Mouse (Mus musculus) heart, postnatal 10 days (tissue): ENCODE data around the gene Dusp12. TPM values are rescaled to one million over a fixed set of nuclear protein-coding genes. Genes with fewer than 3 reads are reported as not detected.

Experiments
- DNase-seq, 2 experiments: peaks; one replicate each; pipeline ENCODE4 v3.0.0; 2021
- intact Hi-C: fragments of 180-260 bp; cut with DNase I; formaldehyde crosslinking; loops from one replicate; pipeline ENCODE4 v1.15.1; 2025
- total RNA-seq, 2 experiments: library from RNA; stranded (reverse); gene quantifications; 2 replicates each; pipeline ENCODE4 v1.2.3; 2021

The Dusp12 gene
- total RNA-seq, 2 experiments from 2014 or later = 8.7 to 13.1 TPM

GRCm38 (mm10) chr1:170864754-170865153 lies 20.6 kb downstream of the Dusp12 start:
- intact Hi-C loops = no loop called here
- no peak for DNase-seq

GRCm38 (mm10) chr1:170864234-170864633 lies 21.1 kb downstream of the Dusp12 start:
- intact Hi-C loops = no loop called here
- DNase-seq = no peak

GRCm38 (mm10) chr1:170863033-170863432 lies 22.3 kb downstream of the Dusp12 start:
- intact Hi-C loops = no loop called here
- no peak for DNase-seq

GRCm38 (mm10) chr1:170862435-170862717 lies 23.0 kb downstream of the Dusp12 start:
- intact Hi-C loops = no loop called here
- DNase-seq = no peak

- DNase-seq = no peak
- intact Hi-C loops = no loop called here
These were observed 23.5 kb downstream of the Dusp12 start for GRCm38 (mm10) chr1:170861671-170862434.

GRCm38 (mm10) chr1:170858872-170859271 lies 26.5 kb downstream of the Dusp12 start:
- DNase-seq = no peak
- intact Hi-C loops = no loop called here

DNA sequence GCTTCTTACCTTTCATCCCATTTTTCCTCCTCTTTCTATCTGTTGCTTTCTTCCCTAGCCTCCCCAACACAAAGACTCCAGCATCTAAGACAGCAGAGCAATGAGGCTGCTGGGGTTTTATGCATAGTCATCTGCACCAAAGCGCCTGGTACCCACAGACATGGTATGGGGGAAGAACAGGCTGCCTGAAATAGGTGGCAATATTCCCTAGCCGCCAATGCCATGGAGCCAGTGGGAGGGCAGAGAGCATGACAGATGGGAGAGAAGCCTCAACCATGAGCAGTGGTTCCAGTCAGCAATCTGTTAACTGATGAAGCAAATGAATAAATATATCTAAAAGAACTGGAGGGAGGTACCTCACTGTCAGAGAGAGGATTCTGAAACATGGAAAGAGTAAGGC lies 28.0 kb downstream of the Dusp12 start:
- intact Hi-C loops = no loop called here
- no peak for DNase-seq

DNA sequence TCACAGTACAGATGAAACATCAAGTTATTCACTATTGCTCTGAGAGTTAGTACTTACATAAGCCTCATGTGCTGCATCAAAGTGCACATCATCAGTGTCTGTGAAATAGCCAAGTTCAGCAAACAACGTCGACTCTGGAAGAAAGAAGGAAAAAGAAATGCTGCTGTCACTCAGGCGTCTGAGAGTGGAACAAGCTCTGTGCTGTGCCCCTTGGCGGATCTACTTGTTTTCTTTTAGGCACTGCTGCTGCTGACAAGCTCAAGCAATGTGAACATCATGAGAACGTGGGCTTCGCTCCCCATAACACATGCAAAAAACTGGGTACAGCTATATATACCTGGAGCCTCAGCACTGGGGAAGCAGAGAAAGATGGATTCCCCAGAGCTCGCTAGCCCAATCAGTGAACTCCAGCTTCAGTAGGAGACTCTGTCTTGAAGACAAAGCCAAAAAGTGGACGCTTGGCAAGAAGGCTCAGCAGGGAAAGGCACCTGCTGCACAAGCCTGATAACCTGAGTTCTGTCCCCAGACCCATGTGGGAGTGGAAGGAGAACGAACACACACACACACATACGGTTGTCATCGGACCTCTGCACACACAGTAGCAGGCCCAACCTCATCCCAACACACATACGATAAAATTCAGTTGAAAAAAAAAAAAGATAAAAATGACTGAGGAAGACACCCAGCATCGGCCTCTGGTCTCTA lies 30.1 kb downstream of the Dusp12 start:
- DNase-seq = no peak
- intact Hi-C loops = no loop called here

- intact Hi-C loops = no loop called here
- DNase-seq = no peak
These were observed 31.7 kb downstream of the Dusp12 start for GRCm38 (mm10) chr1:170853604-170854003.

GRCm38 (mm10) chr1:170850637-170851624 lies 34.4 kb downstream of the Dusp12 start:
- intact Hi-C loops = no loop called here
- no peak for DNase-seq

GRCm38 (mm10) chr1:170850007-170850406 lies 35.3 kb downstream of the Dusp12 start:
- no peak for DNase-seq
- intact Hi-C loops = no loop called here

DNA sequence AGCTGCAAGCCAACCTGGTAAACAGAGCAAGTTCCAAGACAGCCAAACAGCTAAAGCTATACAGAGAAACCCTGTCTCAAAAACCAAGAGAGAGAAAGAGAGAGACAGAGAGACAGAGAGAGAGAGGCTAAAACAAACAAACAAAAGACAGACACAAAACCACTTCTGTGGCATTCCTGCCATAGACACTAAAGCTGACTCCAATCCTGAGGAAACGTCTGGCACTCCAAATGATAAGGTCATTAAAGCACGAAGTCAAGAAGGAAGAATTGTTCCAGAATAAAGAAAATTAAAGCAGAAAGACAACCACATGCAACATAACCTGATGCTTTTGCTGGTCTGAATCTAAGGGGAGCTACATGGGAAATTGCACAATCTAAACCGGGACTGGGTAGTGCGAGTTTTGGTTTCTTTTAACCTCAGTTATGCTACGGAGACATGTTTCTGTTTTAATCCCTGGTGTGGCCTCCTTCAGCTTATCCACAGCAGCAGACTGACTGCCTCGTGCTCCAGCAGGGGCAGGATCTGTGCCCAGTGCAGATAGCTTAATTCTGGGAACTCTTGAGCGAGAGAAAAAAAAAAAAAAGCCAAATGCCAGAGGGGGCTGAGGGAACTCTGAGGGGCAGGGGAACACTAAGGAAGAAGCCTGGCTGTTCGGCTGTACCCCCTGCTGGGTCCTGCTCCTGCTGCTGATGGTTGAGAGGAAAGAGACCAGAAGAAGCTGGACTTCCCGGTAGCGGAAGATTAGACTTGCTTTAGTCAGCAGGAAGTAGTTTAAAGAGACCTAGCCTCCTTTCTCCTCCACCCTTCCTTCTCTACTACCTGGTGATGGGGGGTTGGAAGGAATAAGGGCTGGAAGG lies 39.7 kb downstream of the Dusp12 start:
- peak; percentile 45 to 61 for DNase-seq
- intact Hi-C loops = no loop called here

- DNase-seq = peak in 1 of 2 experiments; percentile 48
- intact Hi-C loops = loop anchor here (5.0 kb wide), 1 partner anchor 552 kb away; no protein-coding TSS in a partner anchor
These were observed 41.0 kb downstream of the Dusp12 start for GRCm38 (mm10) chr1:170844380-170844779.

GRCm38 (mm10) chr1:170839685-170840084 lies 45.7 kb downstream of the Dusp12 start:
- intact Hi-C loops = loop anchor here (1.0 to 5.0 kb wide), 2 partner anchors 207 to 547 kb away; no protein-coding TSS in a partner anchor
- DNase-seq = peak; percentile 32 to 39

GRCm38 (mm10) chr1:170834756-170835155 lies 50.6 kb downstream of the Dusp12 start:
- intact Hi-C loops = no loop called here
- no peak for DNase-seq

GRCm38 (mm10) chr1:170829781-170830180 lies 55.6 kb downstream of the Dusp12 start:
- intact Hi-C loops = no loop called here
- DNase-seq = no peak

- no peak for DNase-seq
These were observed 56.0 kb downstream of the Dusp12 start for GRCm38 (mm10) chr1:170829344-170829743.

More at GRCm38 (mm10) chr1:170829344-170829743, 56.0 kb downstream of the Dusp12 start:
- intact Hi-C loops = no loop called here
